Mouse (Mus musculus) limb, embryonic 15.5 days (tissue): ENCODE data around the gene Ccdc116. TPM values are rescaled to one million over a fixed set of nuclear protein-coding genes. Genes with fewer than 3 reads are reported as not detected.

ENCODE experiments used
- ATAC-seq: fragments of 200-750 bp; cut with Nextera tagmentation; 2 replicates; pipeline ENCODE4 v1.8.0; 2017; ENCODE audit warnings: low read depth, moderate TSS enrichment; ENCODE audit not compliant: insufficient number of reproducible peaks, low FRiP score, low TSS enrichment
- H3K27ac ChIP-seq: fragments of 300-500 bp; sonication (generic); 2 replicates; pipeline ENCODE4 v1.5.1; 2015; ENCODE audit warnings: moderate library complexity, mild to moderate bottlenecking, inconsistent platforms
- H3K27me3 ChIP-seq: fragments of 300-500 bp; sonication (generic); 2 replicates; pipeline ENCODE4 v1.6.1; 2015; ENCODE audit warnings: inconsistent platforms
- H3K36me3 ChIP-seq: fragments of 300-500 bp; sonication (generic); 2 replicates; pipeline ENCODE4 v1.6.1; 2015; ENCODE audit warnings: inconsistent platforms
- H3K4me1 ChIP-seq: fragments of 300-500 bp; sonication (generic); 2 replicates; pipeline ENCODE4 v1.6.1; 2015; ENCODE audit warnings: inconsistent platforms
- H3K4me2 ChIP-seq: fragments of 300-500 bp; sonication (generic); 2 replicates; pipeline ENCODE4 v1.6.1; 2015; ENCODE audit warnings: mild to moderate bottlenecking, inconsistent platforms
- H3K4me3 ChIP-seq: fragments of 300-500 bp; sonication (generic); 2 replicates; pipeline ENCODE4 v1.5.1; 2015; ENCODE audit warnings: mild to moderate bottlenecking, inconsistent platforms
- H3K9ac ChIP-seq: fragments of 300-500 bp; sonication (generic); 2 replicates; pipeline ENCODE4 v1.6.1; 2015; ENCODE audit warnings: inconsistent platforms
- H3K9me3 ChIP-seq: fragments of 300-500 bp; sonication (generic); 2 replicates; pipeline ENCODE4 v1.6.1; 2016; ENCODE audit warnings: inconsistent platforms
- WGBS: fragments of 180-500 bp; shearing (Covaris S2); methylation state at CpG from one replicate; pipeline ENCODE4 v1.1.7; 2015; 5-methylcytosine and 5-hydroxymethylcytosine counted together
- microRNA counts: library from miRNA; unstranded; fragments of <30 nt; microRNA quantifications from one replicate; lab custom pipeline; 2016
- microRNA-seq: library from miRNA; unstranded; fragments of <30 nt; microRNA quantifications from one replicate; pipeline ENCODE4, GENCODE M21; 2016
- polyA plus RNA-seq: library from polyadenylated mRNA; unstranded; fragments of >200 nt; fragmentation: Nextera tagmentation; extraction: Ambion mirVana; gene quantifications from 2 replicates; pipeline ENCODE4 v1.2.1, GENCODE M21; 2015

The Ccdc116 gene
- polyA plus RNA-seq, 1 experiment from 2014 or later, result 0.93 TPM

GRCm38 (mm10) chr16:17124119-17124870 is 22.7 kb downstream of the Ccdc116 start:
- Histone ChIP-seq H3K4me3 (peak overlapping the region; percentile 46), H3K4me2 (peak overlapping the region; percentile 75), H3K9ac (peak overlapping the region; percentile 33), H3K9me3 (no peaks in the 10 kb centered on the region), H3K27ac (peak overlapping the region; percentile 43; the same call in 1 of the 2 replicates), H3K27me3 (no peaks in the 10 kb centered on the region), H3K4me1 (peaks cover 23% of the 10 kb centered on the region), H3K36me3 (peaks cover 9% of the 10 kb centered on the region)
- 3% methylated on average over 22 of the region's 22 CpGs for WGBS
- 0 out of 2 replicates have a peak, but pooled peaks have one; percentile 49 for ATAC-seq

GRCm38 (mm10) chr16:17121569-17121968 is 25.5 kb downstream of the Ccdc116 start:
- ATAC-seq, result no peak
- Histone ChIP-seq H3K9ac (no peak overlapping the region), H3K27ac (no peak overlapping the region), H3K4me2 (no peak overlapping the region), H3K36me3 (peaks cover 9% of the 10 kb centered on the region), H3K4me3 (no peak overlapping the region), H3K27me3 (no peaks in the 10 kb centered on the region), H3K4me1 (peaks cover 23% of the 10 kb centered on the region), H3K9me3 (no peaks in the 10 kb centered on the region)
- 77% methylated on average over 14 of the region's 14 CpGs for WGBS

- Histone ChIP-seq H3K4me3 (no peak overlapping the region), H3K4me2 (no peak overlapping the region), H3K36me3 (peaks cover 20% of the 10 kb centered on the region), H3K4me1 (no peaks in the 10 kb centered on the region), H3K9me3 (no peaks in the 10 kb centered on the region), H3K27me3 (no peaks in the 10 kb centered on the region), H3K9ac (no peak overlapping the region), H3K27ac (no peak overlapping the region)
- 84% methylated on average over 5 of the region's 5 CpGs for WGBS
- no peak for ATAC-seq
These were observed 29.7 kb downstream of the Ccdc116 start for GRCm38 (mm10) chr16:17117309-17117799.

GRCm38 (mm10) chr16:17110771-17111743 is 36.0 kb downstream of the Ccdc116 start, which contains the start of gene Ppil2:
Gene Ppil2 (minus strand): TSS chr16:17111257.
- peak within 1 kb of the TSS; percentile 52 for H3K27ac ChIP-seq
- 10% methylated on average over 38 of the region's 38 CpGs for WGBS

GRCm38 (mm10) chr16:17104600-17104999 is 42.4 kb downstream of the Ccdc116 start:
- ATAC-seq, result no peak
- Histone ChIP-seq H3K4me2 (no peak overlapping the region), H3K36me3 (peaks cover 76% of the 10 kb centered on the region), H3K4me1 (peaks cover 11% of the 10 kb centered on the region), H3K9me3 (no peaks in the 10 kb centered on the region), H3K27me3 (no peaks in the 10 kb centered on the region), H3K4me3 (no peak overlapping the region), H3K9ac (no peak overlapping the region), H3K27ac (no peak overlapping the region)
- 74% methylated on average over 4 of the region's 4 CpGs for WGBS

More at GRCm38 (mm10) chr16:17110771-17111743, 36.0 kb downstream of the Ccdc116 start, which contains the start of gene Ppil2:
- no peaks in the 10 kb centered on the region for H3K9me3 ChIP-seq
- peak within 1 kb of the TSS; percentile 82 for H3K4me3 ChIP-seq
- no peaks in the 10 kb centered on the region for H3K27me3 ChIP-seq
- H3K4me2 ChIP-seq, result peak within 1 kb of the TSS; percentile 51
- peak; percentile 68; the same call in 1 of the 2 replicates for ATAC-seq
- H3K36me3 ChIP-seq, result peaks cover 31% of the 10 kb centered on the region
- H3K4me1 ChIP-seq, result peaks cover 18% of the 10 kb centered on the region
- peak within 1 kb of the TSS; percentile 72 for H3K9ac ChIP-seq

- 55% methylated on average over 7 of the region's 7 CpGs for WGBS
- H3K27ac ChIP-seq, result 0 out of 2 replicates have a peak overlapping the region, but pooled peaks have one; percentile 19
- ATAC-seq, result no peak; the same call in 1 of the 2 replicates
- no peaks in the 10 kb centered on the region for H3K27me3 ChIP-seq
- H3K4me1 ChIP-seq, result peaks cover 8% of the 10 kb centered on the region; the same call in 1 of the 2 replicates
- H3K36me3 ChIP-seq, result peaks cover 80% of the 10 kb centered on the region
- H3K9ac ChIP-seq, result no peak overlapping the region
- no peaks in the 10 kb centered on the region for H3K9me3 ChIP-seq
- H3K4me3 ChIP-seq, result no peak overlapping the region
- H3K4me2 ChIP-seq, result no peak overlapping the region
These were observed 44.3 kb downstream of the Ccdc116 start for GRCm38 (mm10) chr16:17102630-17103220.

GRCm38 (mm10) chr16:17096938-17097337 is 50.1 kb downstream of the Ccdc116 start:
- no peaks in the 10 kb centered on the region for H3K9me3 ChIP-seq
- no peaks in the 10 kb centered on the region for H3K27me3 ChIP-seq
- no peaks in the 10 kb centered on the region for H3K4me1 ChIP-seq
- no peak for ATAC-seq
- peaks cover 93% of the 10 kb centered on the region for H3K36me3 ChIP-seq
- no peak overlapping the region for H3K4me3 ChIP-seq
- no peak overlapping the region for H3K4me2 ChIP-seq
- no peak overlapping the region for H3K27ac ChIP-seq
- WGBS, result 96% methylated on average over 3 of the region's 3 CpGs
- no peak overlapping the region for H3K9ac ChIP-seq

MicroRNAs encoded within 50 kb of the gene (microRNA counts, 519-probe panel; counts per million panel counts)
- 3,407 counts per million, percentile 79 among the panel's probes with 10 or more counts for microRNA mmu-miR-130b (lab: Ali Mortazavi, UCI)
- microRNA mmu-miR-301b (lab: Ali Mortazavi, UCI), result 2,498 counts per million, percentile 52 among the panel's probes with 10 or more counts

Small RNA genes lying within 50 kb of the gene (microRNA-seq; reads per million reads assigned to microRNA genes)
- gene Mir130b (3,037 reads per million, percentile 84 among the genes with 10 or more reads in this experiment), gene Mir301b (56.1 reads per million, percentile 42 among the genes with 10 or more reads in this experiment)

Other genes with a start within 250 kb of the Ccdc116 start
- gene Mapk1, start 163.8 kb downstream of the Ccdc116 start, polyA plus RNA-seq, result 155 and 161 TPM in 2 replicates
- 19.4 and 26.2 TPM in 2 replicates for gene Ypel1, start 77.5 kb downstream of the Ccdc116 start, polyA plus RNA-seq
- 130 and 134 TPM in 2 replicates for gene Ppil2, start 36.0 kb downstream of the Ccdc116 start, polyA plus RNA-seq
- gene 2610318N02Rik, start 22.1 kb downstream of the Ccdc116 start, polyA plus RNA-seq, result 15.6 and 19.2 TPM in 2 replicates
- gene Sdf2l1, start 14.8 kb downstream of the Ccdc116 start, polyA plus RNA-seq, result 66.9 and 70.1 TPM in 2 replicates
- 14.0 and 14.3 TPM in 2 replicates for gene Ydjc, start 2.6 kb downstream of the Ccdc116 start, polyA plus RNA-seq
- 313 and 321 TPM in 2 replicates for gene Ube2l3, start 55.4 kb upstream of the Ccdc116 start, polyA plus RNA-seq
- gene Rimbp3, start 61.4 kb upstream of the Ccdc116 start, polyA plus RNA-seq, result 0.27 and 0.32 TPM in 2 replicates
- 4.1 and 4.7 TPM in 2 replicates for gene Hic2, start 86.3 kb upstream of the Ccdc116 start, polyA plus RNA-seq
- gene Tmem191c, start 128.8 kb upstream of the Ccdc116 start, polyA plus RNA-seq, result 10.1 and 10.2 TPM in 2 replicates
- gene Serpind1, start 184.1 kb upstream of the Ccdc116 start, polyA plus RNA-seq, result 0.68 and 1.1 TPM in 2 replicates